Mouse (Mus musculus): ENCODE results near the gene Ldhb.
A peak's percentile ranks its signal among the peaks of the same experiment; 100 is the strongest.
"Not testable (repeated sequence)": the region's sequence is repeated elsewhere in the genome, so short reads cannot be mapped to it uniquely, and the experiment has no call there.

The Ldhb gene

GRCm38 (mm10) chr6:142507785-142508162 lies at the start of gene Ldhb:
Gene Ldhb (minus strand): TSS chr6:142507957.
- peak; percentile 89 for DNase-seq (ENCODE audit: extremely low spot score, low spot score)

GRCm38 (mm10) chr6:142555988-142556387 lies 48.2 kb upstream of the Ldhb start:
- no peak for DNase-seq (ENCODE audit: extremely low spot score, low spot score)

GRCm38 (mm10) chr6:142551482-142551881 lies 43.7 kb upstream of the Ldhb start:
- DNase-seq (ENCODE audit: extremely low spot score, low spot score): no peak

DNA sequence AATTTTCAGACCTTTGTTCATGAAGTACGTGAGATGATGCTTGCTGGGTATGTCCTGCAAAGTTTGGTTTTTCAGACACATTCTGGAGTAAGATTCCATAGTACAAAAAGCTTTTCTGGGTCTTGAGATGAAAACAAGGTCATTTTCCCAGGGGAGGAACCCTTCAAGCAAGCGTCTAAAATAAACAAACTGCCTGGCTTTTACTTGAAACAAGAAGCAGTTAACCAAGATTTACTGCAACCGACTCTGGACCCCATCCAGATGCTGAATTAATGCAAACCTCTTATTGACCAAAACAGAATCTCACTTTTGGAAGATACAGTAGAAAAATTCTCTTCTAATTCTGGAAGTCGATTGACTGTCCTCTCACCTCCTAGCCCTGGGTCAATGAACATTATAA lies 43.1 kb upstream of the Ldhb start:
- DNase-seq (ENCODE audit: extremely low spot score, low spot score): no peak

DNA sequence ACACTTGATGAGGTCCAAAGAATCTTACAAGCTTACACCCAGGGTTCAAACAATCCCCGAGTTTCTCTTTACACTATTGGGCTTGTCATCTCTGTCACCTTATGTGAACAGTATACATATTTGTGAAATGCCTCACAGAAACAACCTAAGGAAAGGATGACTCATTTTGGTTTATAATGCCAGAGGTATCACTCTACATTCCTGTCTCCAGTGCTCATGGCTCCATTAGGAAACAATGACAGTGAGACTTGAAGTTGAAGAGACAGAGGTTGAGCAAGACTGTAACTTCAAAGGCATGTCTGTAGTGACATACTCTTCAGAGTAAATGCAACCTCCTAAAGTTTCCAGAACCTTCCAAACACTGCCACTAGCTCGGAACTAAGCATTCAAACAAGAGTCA lies 40.6 kb upstream of the Ldhb start:
- DNase-seq (ENCODE audit: extremely low spot score, low spot score): no peak

- DNase-seq (ENCODE audit: extremely low spot score, low spot score): no peak
Measured at GRCm38 (mm10) chr6:142545132-142545531, 37.4 kb upstream of the Ldhb start.

- DNase-seq (ENCODE audit: extremely low spot score, low spot score): no peak
Measured at GRCm38 (mm10) chr6:142543648-142544047, 35.9 kb upstream of the Ldhb start.

DNA sequence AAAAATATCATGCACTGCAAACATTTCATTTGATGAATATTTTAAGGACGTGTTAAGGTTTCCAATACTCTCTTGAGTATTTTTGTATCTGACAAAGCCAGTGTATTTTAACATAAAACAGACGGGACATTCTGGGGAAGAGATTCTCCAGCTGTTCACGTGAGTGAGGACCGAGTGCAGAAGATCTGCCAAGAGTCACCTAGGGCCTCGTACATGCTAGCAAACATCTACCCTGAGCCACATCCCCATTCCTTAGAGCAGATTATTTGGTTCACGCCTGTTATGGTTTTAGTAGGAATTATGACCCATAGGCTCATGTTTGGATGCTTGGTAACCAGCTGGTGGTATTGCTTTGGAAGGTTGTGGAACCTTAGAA lies 35.0 kb upstream of the Ldhb start:
- no peak for DNase-seq (ENCODE audit: extremely low spot score, low spot score)

DNA sequence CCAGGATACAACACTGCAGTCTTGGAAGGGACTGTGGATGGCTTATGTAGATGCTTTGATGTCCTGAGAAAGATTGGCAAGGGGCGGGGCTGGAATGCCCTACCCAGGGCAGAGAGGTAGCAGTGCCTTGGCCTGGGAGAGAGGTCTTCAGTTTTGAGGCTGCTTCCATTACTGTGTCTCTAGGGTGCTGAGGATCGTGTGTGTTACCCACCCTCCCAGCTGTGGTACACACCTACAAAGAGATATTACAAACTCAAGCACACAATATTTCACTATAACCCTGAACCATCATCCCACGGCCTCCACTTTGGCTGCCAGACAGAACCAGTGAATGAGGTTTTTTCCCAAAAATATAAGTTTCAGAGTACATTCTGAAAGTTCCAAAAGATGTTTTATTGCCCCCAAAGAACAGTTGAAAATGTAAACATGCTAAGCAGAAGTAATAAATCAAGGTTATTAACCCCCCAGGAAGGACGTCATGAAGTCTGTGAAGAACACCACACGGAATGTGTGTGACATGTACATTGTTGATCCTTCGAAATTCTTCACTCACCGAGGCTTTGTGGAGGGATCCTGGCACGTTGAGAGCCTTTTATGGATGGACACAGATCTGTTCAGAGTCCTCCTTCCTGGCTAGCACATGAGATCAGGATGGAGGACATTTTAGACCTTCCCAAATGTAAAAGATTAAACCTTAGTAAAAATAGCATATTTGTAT lies 34.5 kb upstream of the Ldhb start:
- DNase-seq (ENCODE audit: extremely low spot score, low spot score): no peak

- no peak for DNase-seq (ENCODE audit: extremely low spot score, low spot score)
Measured at GRCm38 (mm10) chr6:142540561-142541160, 32.9 kb upstream of the Ldhb start.

GRCm38 (mm10) chr6:142540131-142540530 lies 32.4 kb upstream of the Ldhb start:
- no peak for DNase-seq (ENCODE audit: extremely low spot score, low spot score)

GRCm38 (mm10) chr6:142538503-142538902 lies 30.7 kb upstream of the Ldhb start:
- DNase-seq (ENCODE audit: extremely low spot score, low spot score): no peak

DNA sequence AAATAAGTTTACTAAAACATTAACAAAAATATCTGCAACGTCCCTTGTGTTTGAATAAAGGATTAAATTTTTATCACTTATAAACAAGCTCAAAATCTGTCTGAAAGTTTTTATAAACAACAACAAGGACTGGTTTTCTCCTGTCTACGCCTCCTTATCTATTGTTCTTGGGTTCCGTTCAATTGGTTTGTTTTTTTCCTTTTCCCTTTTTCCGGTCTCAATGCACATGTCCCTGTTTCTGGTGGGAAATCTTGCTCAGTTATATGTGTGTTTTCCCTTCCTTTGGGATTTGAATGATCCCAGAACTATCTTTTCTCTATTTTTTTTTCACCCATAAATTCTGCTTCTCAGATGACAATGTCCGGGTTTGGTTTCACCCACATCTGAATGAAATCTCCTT lies 25.7 kb upstream of the Ldhb start:
- no peak for DNase-seq (ENCODE audit: extremely low spot score, low spot score)

DNA sequence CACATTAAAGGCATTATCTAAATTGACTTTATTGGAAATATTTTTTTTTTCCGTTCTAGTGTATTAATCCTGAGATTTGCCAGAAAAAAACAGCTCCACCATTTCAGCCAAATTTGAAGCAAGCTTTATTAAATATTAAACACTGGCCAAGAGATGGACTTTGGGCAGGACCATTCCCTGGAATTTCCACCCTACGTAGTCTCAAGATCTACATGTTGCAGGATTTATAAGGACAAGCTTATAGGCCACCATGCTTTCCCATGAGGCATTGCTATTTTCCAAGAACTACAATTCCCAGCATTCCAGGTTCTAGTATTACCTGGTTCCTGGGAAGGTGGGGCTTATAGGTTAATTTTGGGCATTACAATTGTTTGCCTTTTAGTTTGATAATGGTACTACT lies 24.9 kb upstream of the Ldhb start:
- DNase-seq (ENCODE audit: extremely low spot score, low spot score): no peak

GRCm38 (mm10) chr6:142532141-142532540 lies 24.4 kb upstream of the Ldhb start:
- no peak for DNase-seq (ENCODE audit: extremely low spot score, low spot score)

GRCm38 (mm10) chr6:142530378-142530777 lies 22.6 kb upstream of the Ldhb start:
- no peak for DNase-seq (ENCODE audit: extremely low spot score, low spot score)

GRCm38 (mm10) chr6:142529680-142530079 lies 21.9 kb upstream of the Ldhb start:
- no peak for DNase-seq (ENCODE audit: extremely low spot score, low spot score)

DNA sequence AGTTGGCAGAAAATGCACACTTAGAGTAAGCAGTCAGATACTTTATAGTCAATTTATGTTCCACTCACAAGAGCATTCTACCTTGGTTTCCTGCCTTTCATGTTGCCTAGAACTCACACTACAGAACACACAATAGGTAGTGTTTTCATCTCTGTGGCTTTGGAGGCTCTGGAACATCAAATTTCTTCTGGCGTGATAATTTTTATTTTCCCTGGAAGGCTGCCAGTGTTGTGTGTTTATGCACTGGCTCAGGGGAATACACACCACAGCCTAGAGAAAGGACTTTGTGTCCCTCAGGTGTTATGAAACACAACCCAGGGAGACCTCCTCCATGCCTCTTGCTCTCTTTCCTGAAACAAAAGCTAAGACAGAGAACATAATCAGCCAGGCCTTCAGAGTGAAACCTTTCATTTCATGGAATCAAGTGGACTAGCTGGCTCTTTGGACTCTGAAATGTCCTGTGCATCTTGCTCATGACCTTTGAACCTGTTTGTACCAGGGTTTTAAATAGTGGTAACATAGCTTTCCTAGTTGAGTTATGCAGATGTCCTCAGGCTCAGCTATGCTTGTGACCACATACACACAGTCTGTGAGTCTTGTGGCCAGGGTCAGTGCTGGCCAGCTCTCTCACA lies 20.3 kb upstream of the Ldhb start:
- DNase-seq (ENCODE audit: extremely low spot score, low spot score): no peak

- peak; percentile 62 for DNase-seq (ENCODE audit: extremely low spot score, low spot score)
Measured at GRCm38 (mm10) chr6:142524635-142525308, 17.0 kb upstream of the Ldhb start.

GRCm38 (mm10) chr6:142521591-142522110 lies 13.9 kb upstream of the Ldhb start:
- no peak for DNase-seq (ENCODE audit: extremely low spot score, low spot score)

- peak; percentile 34 for DNase-seq (ENCODE audit: extremely low spot score, low spot score)
Measured at GRCm38 (mm10) chr6:142519110-142519509, 11.4 kb upstream of the Ldhb start.

- DNase-seq (ENCODE audit: extremely low spot score, low spot score): not testable (repeated sequence)
Measured at GRCm38 (mm10) chr6:142515379-142515778, 7.6 kb upstream of the Ldhb start.
